Mouse (Mus musculus): ENCODE results near the gene Mpo.

The Mpo gene

GRCm38 (mm10) chr11:87793460-87793859, at the start of gene Mpo:
Gene Mpo (plus strand): TSS chr11:87793581.
- no peak for DNase-seq

GRCm38 (mm10) chr11:87743691-87744090, 49.7 kb upstream of the Mpo start:
- DNase-seq: no peak

GRCm38 (mm10) chr11:87744964-87745363, 48.4 kb upstream of the Mpo start:
- DNase-seq: peak; percentile 75 to 79

- DNase-seq: peak in 1 of 2 experiments; percentile 19
These were observed 47.5 kb upstream of the Mpo start for GRCm38 (mm10) chr11:87745632-87746555.

GRCm38 (mm10) chr11:87747312-87747711, 46.1 kb upstream of the Mpo start:
- DNase-seq: no peak

- no peak for DNase-seq
These were observed 45.7 kb upstream of the Mpo start for GRCm38 (mm10) chr11:87747716-87748115.

GRCm38 (mm10) chr11:87748132-87749119, 45.0 kb upstream of the Mpo start:
- peak; percentile 84 to 87 for DNase-seq

GRCm38 (mm10) chr11:87749192-87750042, 44.0 kb upstream of the Mpo start:
- DNase-seq: peak; percentile 92 to 96

GRCm38 (mm10) chr11:87750043-87750421, 43.3 kb upstream of the Mpo start:
- no peak for DNase-seq

- DNase-seq: no peak
These were observed 42.9 kb upstream of the Mpo start for GRCm38 (mm10) chr11:87750521-87750920.

GRCm38 (mm10) chr11:87751031-87751430, 42.4 kb upstream of the Mpo start:
- no peak for DNase-seq

- DNase-seq: peak; percentile 65
These were observed 41.9 kb upstream of the Mpo start for GRCm38 (mm10) chr11:87751491-87751966.

GRCm38 (mm10) chr11:87752307-87752706, 41.1 kb upstream of the Mpo start:
- DNase-seq: no peak

- peak in 1 of 2 experiments; percentile 18 for DNase-seq
These were observed 40.1 kb upstream of the Mpo start for GRCm38 (mm10) chr11:87753255-87753654.

GRCm38 (mm10) chr11:87753891-87754501, 39.4 kb upstream of the Mpo start:
- DNase-seq: peak in 1 of 2 experiments; percentile 41

GRCm38 (mm10) chr11:87754603-87755002, 38.8 kb upstream of the Mpo start:
- peak; percentile 86 to 87 for DNase-seq

GRCm38 (mm10) chr11:87755360-87756017, 37.9 kb upstream of the Mpo start:
- peak; percentile 98 to 99 for DNase-seq

GRCm38 (mm10) chr11:87756251-87756820, 37.0 kb upstream of the Mpo start:
- peak; percentile 86 to 87 for DNase-seq

- peak; percentile 80 to 82 for DNase-seq
These were observed 36.1 kb upstream of the Mpo start for GRCm38 (mm10) chr11:87757001-87757954.
